Mouse (Mus musculus) Muller cell, postnatal 12 days (primary cell): ENCODE measurements around the gene Dlgap4.

Source experiments
- DNase-seq: peaks from one replicate; pipeline ENCODE4 v3.0.0-alpha.2; 2015; ENCODE audit errors: inconsistent ontology term

Dlgap4 gene

GRCm38 (mm10) chr2:156803698-156804372, 190.3 kb downstream of the Dlgap4 start:
- DNase-seq, result no peak

DNA sequence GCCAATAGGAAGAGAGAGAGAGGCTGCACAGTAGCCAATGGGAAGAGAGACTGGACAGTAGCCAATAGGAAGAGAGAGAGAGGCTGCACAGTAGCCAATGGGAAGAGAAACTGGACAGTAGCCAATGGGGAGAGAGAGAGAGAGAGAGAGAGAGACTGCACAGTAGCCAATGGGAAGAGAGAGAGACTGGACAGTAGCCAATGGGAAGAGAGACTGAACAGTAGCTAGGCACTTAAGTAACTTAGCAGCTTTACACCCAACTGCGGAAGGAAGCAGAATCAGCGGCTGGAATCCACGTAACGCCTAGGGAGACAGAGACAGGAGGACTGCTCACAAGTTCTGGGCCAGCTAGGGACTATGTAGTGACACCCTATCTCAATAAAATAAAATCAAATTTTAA, 191.1 kb downstream of the Dlgap4 start:
- no peak for DNase-seq

DNA sequence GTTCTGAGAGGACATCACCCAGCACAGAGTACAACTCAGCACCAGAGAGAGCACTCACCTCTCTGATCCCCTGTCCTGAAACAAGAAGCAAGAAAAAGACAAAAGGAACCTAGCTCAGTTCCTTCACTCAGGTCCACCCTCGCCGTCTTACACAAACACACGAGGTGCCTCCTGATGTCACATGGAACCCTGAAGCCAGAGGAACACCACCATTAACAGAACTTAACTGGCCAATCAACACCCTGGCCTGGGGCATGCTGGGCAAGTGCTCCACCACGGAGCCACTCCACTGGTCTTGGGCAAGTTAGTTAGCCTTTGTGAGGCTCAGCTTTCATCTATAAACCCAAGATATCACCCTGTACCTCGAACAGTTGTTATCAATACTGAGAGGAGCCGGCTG, 193.4 kb downstream of the Dlgap4 start:
- no peak for DNase-seq

DNA sequence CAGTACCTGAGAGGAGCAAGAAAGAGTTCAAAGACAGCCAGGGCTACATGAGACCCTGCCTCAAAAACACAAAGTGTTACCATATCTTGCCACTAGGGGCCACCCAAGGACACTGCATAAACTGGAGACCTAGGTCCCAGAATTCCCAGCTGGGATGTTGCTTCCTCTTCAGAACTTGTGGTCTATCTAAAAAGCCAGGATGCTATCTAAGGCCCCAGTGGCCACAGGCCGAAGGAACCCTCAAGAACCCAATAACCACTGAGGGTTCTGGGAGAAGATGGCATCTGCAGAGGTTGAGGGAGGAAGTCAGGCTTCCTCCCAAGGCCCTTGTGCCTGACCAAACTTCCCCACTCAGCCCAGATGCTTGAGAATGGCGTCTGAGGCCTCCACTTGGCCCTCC, 196.1 kb downstream of the Dlgap4 start:
- DNase-seq, result peak; percentile 51

- no peak for DNase-seq
Observed at GRCm38 (mm10) chr2:156810716-156811115, 197.2 kb downstream of the Dlgap4 start.

GRCm38 (mm10) chr2:156811556-156811955, 198.1 kb downstream of the Dlgap4 start:
- DNase-seq, result no peak
